Mouse (Mus musculus) intestine, embryonic 15.5 days (tissue): Measurements from ENCODE around the gene Efcab9. TPM values are rescaled to one million over a fixed set of nuclear protein-coding genes. Genes with fewer than 3 reads are reported as not detected.

Experiments used
- ATAC-seq: fragments of 200-750 bp; cut with Nextera tagmentation; 2 replicates; pipeline ENCODE4 v1.8.0; 2017; ENCODE audit warnings: moderate TSS enrichment, moderate library complexity
- H3K27ac ChIP-seq: fragments of 300-500 bp; sonication (generic); 2 replicates; pipeline ENCODE4 v1.5.1; 2015; ENCODE audit warnings: mild to moderate bottlenecking, inconsistent platforms
- H3K27me3 ChIP-seq: fragments of 300-500 bp; sonication (generic); replicated peaks from 2 replicates; pipeline ENCODE4 v1.6.1; 2015; ENCODE audit warnings: inconsistent platforms
- H3K36me3 ChIP-seq: fragments of 300-500 bp; sonication (generic); 2 replicates; pipeline ENCODE4 v1.6.1; 2015; ENCODE audit warnings: inconsistent platforms
- H3K4me1 ChIP-seq: fragments of 300-500 bp; sonication (generic); replicated peaks from 2 replicates; pipeline ENCODE4 v1.6.1; 2015; ENCODE audit warnings: inconsistent platforms
- H3K4me2 ChIP-seq: fragments of 300-500 bp; sonication (generic); replicated peaks from 2 replicates; pipeline ENCODE4 v1.6.1; 2015; ENCODE audit warnings: mild to moderate bottlenecking, inconsistent platforms
- H3K4me3 ChIP-seq: fragments of 300-500 bp; sonication (generic); replicated peaks from 2 replicates; pipeline ENCODE4 v1.5.1; 2015; ENCODE audit warnings: inconsistent platforms
- H3K9ac ChIP-seq: fragments of 300-500 bp; sonication (generic); 2 replicates; pipeline ENCODE4 v1.6.1; 2015; ENCODE audit warnings: inconsistent platforms
- H3K9me3 ChIP-seq: fragments of 300-500 bp; sonication (generic); 2 replicates; pipeline ENCODE4 v1.6.1; 2016; ENCODE audit warnings: inconsistent platforms
- WGBS: fragments of 180-500 bp; shearing (Covaris S2); methylation state at CpG from one replicate; pipeline ENCODE4 v1.1.7; 2015; 5-methylcytosine and 5-hydroxymethylcytosine counted together
- polyA plus RNA-seq: library from polyadenylated mRNA; unstranded; fragments of >200 nt; fragmentation: Nextera tagmentation; extraction: Ambion mirVana; gene quantifications from 2 replicates; pipeline ENCODE4 v1.2.1, GENCODE M21; 2015

The Efcab9 gene
- polyA plus RNA-seq, 1 experiment from 2014 or later, result 0.64 TPM

- H3K4me2 ChIP-seq, result no peak overlapping the region
- peaks cover 40% of the 10 kb centered on the region for H3K4me1 ChIP-seq
- H3K27ac ChIP-seq, result peak overlapping the region; percentile 56
- H3K4me3 ChIP-seq, result no peak overlapping the region
- H3K36me3 ChIP-seq, result no peaks in the 10 kb centered on the region
- no peaks in the 10 kb centered on the region for H3K9me3 ChIP-seq
- WGBS, result 46% methylated on average over 14 of the region's 14 CpGs
- H3K9ac ChIP-seq, result no peak overlapping the region
- peak; percentile 48 for ATAC-seq
- H3K27me3 ChIP-seq, result no peaks in the 10 kb centered on the region
Observed at GRCm38 (mm10) chr11:32553311-32554140, 21.6 kb upstream of the Efcab9 start.

- Histone ChIP-seq H3K9ac (no peak overlapping the region; the same call in 1 of the 2 replicates), H3K9me3 (no peaks in the 10 kb centered on the region), H3K27me3 (no peaks in the 10 kb centered on the region), H3K4me2 (no peak overlapping the region), H3K36me3 (no peaks in the 10 kb centered on the region), H3K4me1 (peaks cover 38% of the 10 kb centered on the region), H3K4me3 (no peak overlapping the region), H3K27ac (peak overlapping the region; percentile 56)
- WGBS, result 57% methylated on average over 13 of the region's 13 CpGs
- ATAC-seq, result peak; percentile 9; the same call in 1 of the 2 replicates
Observed at GRCm38 (mm10) chr11:32552401-32553090, 20.7 kb upstream of the Efcab9 start.

- 52% methylated on average over 12 of the region's 12 CpGs for WGBS
- H3K9me3 ChIP-seq, result no peaks in the 10 kb centered on the region
- H3K27ac ChIP-seq, result no peak overlapping the region
- peak; percentile 35; the same call in 1 of the 2 replicates for ATAC-seq
- H3K4me1 ChIP-seq, result peaks cover 38% of the 10 kb centered on the region
- no peaks in the 10 kb centered on the region for H3K27me3 ChIP-seq
- H3K36me3 ChIP-seq, result no peaks in the 10 kb centered on the region
- no peak overlapping the region for H3K4me2 ChIP-seq
- H3K4me3 ChIP-seq, result no peak overlapping the region
- H3K9ac ChIP-seq, result no peak overlapping the region
Observed at GRCm38 (mm10) chr11:32551579-32552297, 19.9 kb upstream of the Efcab9 start.

- H3K9me3 ChIP-seq, result no peaks in the 10 kb centered on the region
- no peak overlapping the region for H3K4me3 ChIP-seq
- WGBS, result 81% methylated on average over 4 of the region's 4 CpGs
- H3K4me1 ChIP-seq, result peaks cover 38% of the 10 kb centered on the region
- ATAC-seq, result no peak
- no peaks in the 10 kb centered on the region for H3K27me3 ChIP-seq
- H3K9ac ChIP-seq, result no peak overlapping the region
- no peak overlapping the region for H3K27ac ChIP-seq
- H3K36me3 ChIP-seq, result no peaks in the 10 kb centered on the region
- H3K4me2 ChIP-seq, result no peak overlapping the region
Observed at GRCm38 (mm10) chr11:32551056-32551455, 19.2 kb upstream of the Efcab9 start.

GRCm38 (mm10) chr11:32550102-32550501 is 18.2 kb upstream of the Efcab9 start:
- no peak overlapping the region for H3K4me2 ChIP-seq
- H3K9ac ChIP-seq, result no peak overlapping the region
- no peak for ATAC-seq
- no peak overlapping the region for H3K4me3 ChIP-seq
- no peaks in the 10 kb centered on the region for H3K36me3 ChIP-seq
- WGBS, result 64% methylated on average over 4 of the region's 4 CpGs
- no peak overlapping the region for H3K27ac ChIP-seq
- peaks cover 34% of the 10 kb centered on the region for H3K4me1 ChIP-seq
- no peaks in the 10 kb centered on the region for H3K9me3 ChIP-seq
- no peaks in the 10 kb centered on the region for H3K27me3 ChIP-seq

GRCm38 (mm10) chr11:32549236-32549635 is 17.4 kb upstream of the Efcab9 start:
- H3K9me3 ChIP-seq, result no peaks in the 10 kb centered on the region
- H3K4me1 ChIP-seq, result peaks cover 32% of the 10 kb centered on the region
- H3K4me2 ChIP-seq, result no peak overlapping the region
- 77% methylated on average over 6 of the region's 6 CpGs for WGBS
- no peak for ATAC-seq
- no peak overlapping the region for H3K4me3 ChIP-seq
- no peak overlapping the region for H3K27ac ChIP-seq
- H3K36me3 ChIP-seq, result no peaks in the 10 kb centered on the region
- no peak overlapping the region for H3K9ac ChIP-seq
- H3K27me3 ChIP-seq, result no peaks in the 10 kb centered on the region

- no peak for ATAC-seq
- WGBS, result 85% methylated on average over 4 of the region's 4 CpGs
- no peaks in the 10 kb centered on the region for H3K27me3 ChIP-seq
- H3K9me3 ChIP-seq, result no peaks in the 10 kb centered on the region
- no peak overlapping the region for H3K27ac ChIP-seq
- H3K4me1 ChIP-seq, result peaks cover 24% of the 10 kb centered on the region
- no peak overlapping the region for H3K9ac ChIP-seq
- no peak overlapping the region for H3K4me2 ChIP-seq
- no peaks in the 10 kb centered on the region for H3K36me3 ChIP-seq
- H3K4me3 ChIP-seq, result no peak overlapping the region
Observed at GRCm38 (mm10) chr11:32548240-32548639, 16.4 kb upstream of the Efcab9 start.

- Histone ChIP-seq H3K4me3 (no peak overlapping the region), H3K9me3 (no peaks in the 10 kb centered on the region), H3K36me3 (no peaks in the 10 kb centered on the region), H3K4me1 (peaks cover 22% of the 10 kb centered on the region), H3K9ac (no peak overlapping the region), H3K27ac (no peak overlapping the region), H3K4me2 (no peak overlapping the region), H3K27me3 (no peaks in the 10 kb centered on the region)
- WGBS, result 73% methylated on average over 10 of the region's 10 CpGs
- ATAC-seq, result no peak
Observed at GRCm38 (mm10) chr11:32547391-32547947, 15.6 kb upstream of the Efcab9 start.

GRCm38 (mm10) chr11:32546483-32546882 is 14.6 kb upstream of the Efcab9 start:
- no peaks in the 10 kb centered on the region for H3K9me3 ChIP-seq
- no peak overlapping the region for H3K9ac ChIP-seq
- H3K4me1 ChIP-seq, result peaks cover 17% of the 10 kb centered on the region
- H3K27ac ChIP-seq, result no peak overlapping the region
- no peaks in the 10 kb centered on the region for H3K27me3 ChIP-seq
- H3K36me3 ChIP-seq, result no peaks in the 10 kb centered on the region
- H3K4me2 ChIP-seq, result no peak overlapping the region
- 81% methylated on average over 5 of the region's 5 CpGs for WGBS
- no peak for ATAC-seq
- no peak overlapping the region for H3K4me3 ChIP-seq

- Histone ChIP-seq H3K27me3 (no peaks in the 10 kb centered on the region), H3K9ac (no peak overlapping the region), H3K4me3 (no peak overlapping the region), H3K27ac (no peak overlapping the region), H3K9me3 (no peaks in the 10 kb centered on the region), H3K4me1 (peaks cover 11% of the 10 kb centered on the region; the same call in 1 of the 2 replicates), H3K4me2 (no peak overlapping the region), H3K36me3 (no peaks in the 10 kb centered on the region)
- WGBS, result 81% methylated on average over 12 of the region's 12 CpGs
- ATAC-seq, result no peak
Observed at GRCm38 (mm10) chr11:32545605-32546004, 13.7 kb upstream of the Efcab9 start.

- H3K4me2 ChIP-seq, result no peak overlapping the region
- H3K36me3 ChIP-seq, result no peaks in the 10 kb centered on the region
- ATAC-seq, result no peak
- no peak overlapping the region for H3K27ac ChIP-seq
- WGBS, result 78% methylated on average over 5 of the region's 5 CpGs
- no peak overlapping the region for H3K4me3 ChIP-seq
- no peaks in the 10 kb centered on the region for H3K27me3 ChIP-seq
- no peak overlapping the region for H3K9ac ChIP-seq
- H3K4me1 ChIP-seq, result peaks cover 11% of the 10 kb centered on the region; the same call in 1 of the 2 replicates
- H3K9me3 ChIP-seq, result no peaks in the 10 kb centered on the region
Observed at GRCm38 (mm10) chr11:32544497-32544896, 12.6 kb upstream of the Efcab9 start.

GRCm38 (mm10) chr11:32544041-32544440 is 12.2 kb upstream of the Efcab9 start:
- H3K9ac ChIP-seq, result no peak overlapping the region
- no peaks in the 10 kb centered on the region for H3K9me3 ChIP-seq
- ATAC-seq, result no peak
- H3K36me3 ChIP-seq, result no peaks in the 10 kb centered on the region
- H3K4me1 ChIP-seq, result peaks cover 16% of the 10 kb centered on the region
- WGBS, result 67% methylated on average over 6 of the region's 6 CpGs
- no peak overlapping the region for H3K27ac ChIP-seq
- H3K4me2 ChIP-seq, result no peak overlapping the region
- no peak overlapping the region for H3K4me3 ChIP-seq
- H3K27me3 ChIP-seq, result no peaks in the 10 kb centered on the region
